Mouse (Mus musculus): ENCODE measurements around the gene Pip5k1b. TPM values are rescaled to one million over a fixed set of nuclear protein-coding genes. Genes with fewer than 3 reads are reported as not detected.

Pip5k1b gene
- total RNA-seq, 2 experiments from 2014 or later, result 24.0 to 29.8 TPM

- intact Hi-C loops (cut with DNase I), result no loop called here
- peak in 1 of 2 experiments; percentile 9 for DNase-seq (ENCODE audit: low spot score in 2 of 2)
Measured at GRCm38 (mm10) chr19:24371763-24372640, 183.7 kb downstream of the Pip5k1b start.

GRCm38 (mm10) chr19:24368419-24368818 lies 187.3 kb downstream of the Pip5k1b start:
- DNase-seq (ENCODE audit: low spot score in 2 of 2), result no peak
- intact Hi-C loops (cut with DNase I), result loop anchor here (5.0 kb wide), 1 partner anchor 41 kb away; no protein-coding TSS in a partner anchor

DNA sequence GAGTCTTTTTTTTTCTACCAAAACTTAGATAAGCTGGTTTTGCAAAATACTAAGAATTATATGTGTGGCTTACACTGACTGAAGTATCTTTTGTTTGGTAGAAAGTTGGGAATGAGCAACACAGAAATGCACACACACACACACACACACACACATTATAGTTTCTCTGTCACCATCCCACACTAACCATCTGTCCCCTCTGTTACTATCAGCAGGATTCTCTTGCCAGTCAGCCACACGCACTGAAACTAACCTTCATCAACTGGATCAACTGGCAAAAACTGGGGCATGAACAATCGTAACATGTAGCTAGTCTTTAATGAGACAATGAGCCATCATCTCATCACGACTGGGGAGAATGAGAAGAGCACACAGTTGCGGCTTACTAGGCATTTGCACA lies 187.9 kb downstream of the Pip5k1b start:
- intact Hi-C loops (cut with DNase I), result loop anchor here (5.0 kb wide), 1 partner anchor 40 kb away; no protein-coding TSS in a partner anchor
- peak in 1 of 2 experiments; percentile 9 for DNase-seq (ENCODE audit: low spot score in 2 of 2)

GRCm38 (mm10) chr19:24366747-24367146 lies 188.9 kb downstream of the Pip5k1b start:
- intact Hi-C loops (cut with DNase I), result loop anchor here (5.0 kb wide), 1 partner anchor 39 kb away; no protein-coding TSS in a partner anchor
- no peak for DNase-seq (ENCODE audit: low spot score in 2 of 2)

DNA sequence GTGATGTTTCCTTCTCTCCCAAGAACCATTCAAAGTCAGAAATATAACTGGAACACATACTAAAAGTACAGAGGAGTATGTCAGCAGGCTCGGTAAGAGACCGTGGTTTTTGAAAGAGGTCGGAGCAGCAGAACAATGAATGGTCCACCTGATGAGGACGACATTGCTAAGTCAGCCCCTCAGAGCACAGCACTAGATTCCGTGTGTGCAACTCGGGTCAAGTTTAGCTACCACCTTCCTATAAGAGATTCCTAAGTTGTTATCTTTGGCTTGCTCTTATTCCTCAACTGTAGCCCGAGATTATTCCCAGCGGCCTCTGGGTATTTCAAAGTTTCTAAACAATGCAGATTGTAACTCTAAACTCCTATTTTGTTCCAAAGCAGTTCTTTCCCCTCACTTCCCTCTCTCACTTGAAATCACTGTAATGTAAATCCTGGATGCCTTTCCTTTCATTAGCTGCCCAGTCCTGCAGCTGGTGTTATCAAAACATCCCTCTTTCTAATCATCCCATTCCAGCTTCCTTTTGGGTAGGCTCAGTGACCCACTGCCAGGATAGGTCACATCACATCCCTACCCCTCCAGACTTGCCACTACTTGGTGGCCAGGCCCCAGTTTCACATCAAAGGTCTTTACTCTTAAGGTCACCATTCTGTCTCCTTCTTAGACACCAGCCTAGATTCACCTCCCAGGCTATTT lies 192.9 kb downstream of the Pip5k1b start:
- DNase-seq (ENCODE audit: low spot score in 2 of 2), result no peak
- intact Hi-C loops (cut with DNase I), result no loop called here

GRCm38 (mm10) chr19:24359270-24359669 lies 196.4 kb downstream of the Pip5k1b start:
- intact Hi-C loops (cut with DNase I), result no loop called here
- DNase-seq (ENCODE audit: low spot score in 2 of 2), result no peak

DNA sequence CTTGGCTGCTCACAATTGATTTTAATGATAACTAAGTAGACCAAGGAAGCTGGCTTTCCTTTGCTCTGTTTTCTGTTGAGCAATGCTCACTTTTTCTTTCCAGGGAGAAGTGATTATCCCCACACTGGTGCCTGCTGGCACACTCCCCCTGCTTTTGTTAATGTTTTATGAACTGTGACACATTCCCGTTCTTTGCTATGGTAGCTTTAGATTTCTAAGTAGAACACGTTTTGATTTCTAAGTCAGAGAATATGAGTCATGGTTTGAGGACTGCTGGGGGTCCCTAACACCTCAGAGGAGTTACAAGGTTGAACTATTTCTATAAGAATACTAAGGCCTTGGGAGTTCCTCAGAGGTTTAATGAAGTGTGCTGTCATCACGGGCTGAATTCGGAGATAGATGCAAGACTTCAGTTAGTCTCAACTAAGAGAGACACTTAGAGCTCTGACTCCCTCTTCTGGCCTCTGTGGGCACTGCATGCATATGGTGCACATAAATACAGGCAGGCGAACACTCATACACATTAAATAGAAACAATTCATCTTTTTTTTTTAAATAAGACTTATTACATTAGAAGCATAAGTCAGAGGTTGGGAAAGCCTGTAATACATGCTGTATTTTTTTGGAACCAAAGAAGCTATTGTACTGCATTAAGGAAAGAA lies 203.2 kb downstream of the Pip5k1b start:
- intact Hi-C loops (cut with DNase I), result no loop called here
- DNase-seq (ENCODE audit: low spot score in 2 of 2), result no peak

DNA sequence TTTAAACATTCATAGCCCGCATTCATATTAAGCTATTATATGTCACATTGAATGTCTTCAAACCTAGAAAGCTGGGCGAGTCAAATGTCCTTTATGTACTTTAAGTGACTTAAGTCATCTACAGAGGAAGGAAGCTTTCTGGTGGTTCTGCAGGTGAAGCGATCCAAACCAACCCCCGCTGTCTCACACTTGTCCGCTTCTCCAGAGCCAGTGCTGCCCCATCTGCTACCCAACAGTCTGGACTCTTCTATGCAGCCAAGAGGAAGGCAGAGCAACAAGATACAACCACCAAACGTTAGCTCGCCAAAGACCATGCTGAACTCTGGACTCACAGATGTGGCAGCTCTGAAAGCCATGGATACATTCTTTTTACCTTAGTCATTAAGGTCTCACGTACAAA lies 211.2 kb downstream of the Pip5k1b start:
- DNase-seq (ENCODE audit: low spot score in 2 of 2), result no peak
- intact Hi-C loops (cut with DNase I), result no loop called here

DNA sequence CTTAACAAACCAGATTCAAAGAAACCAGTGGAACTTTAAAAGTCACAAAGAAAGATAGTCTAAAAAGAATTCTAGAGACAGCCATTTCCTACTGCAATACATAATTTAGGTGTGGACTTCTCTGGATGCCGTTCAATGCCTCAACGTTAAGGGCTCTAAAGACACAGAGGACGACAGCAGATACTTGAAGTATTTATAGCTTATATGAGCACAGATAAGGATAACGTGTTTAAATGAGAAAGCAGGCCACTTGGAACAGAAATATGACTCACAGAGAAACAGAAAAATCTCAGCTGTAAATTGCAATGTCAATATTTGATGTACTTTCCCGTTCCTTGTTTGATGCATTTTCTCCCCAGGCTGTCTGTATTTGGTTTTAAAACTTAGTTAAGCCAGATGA lies 212.9 kb downstream of the Pip5k1b start:
- intact Hi-C loops (cut with DNase I), result no loop called here
- no peak for DNase-seq (ENCODE audit: low spot score in 2 of 2)

DNA sequence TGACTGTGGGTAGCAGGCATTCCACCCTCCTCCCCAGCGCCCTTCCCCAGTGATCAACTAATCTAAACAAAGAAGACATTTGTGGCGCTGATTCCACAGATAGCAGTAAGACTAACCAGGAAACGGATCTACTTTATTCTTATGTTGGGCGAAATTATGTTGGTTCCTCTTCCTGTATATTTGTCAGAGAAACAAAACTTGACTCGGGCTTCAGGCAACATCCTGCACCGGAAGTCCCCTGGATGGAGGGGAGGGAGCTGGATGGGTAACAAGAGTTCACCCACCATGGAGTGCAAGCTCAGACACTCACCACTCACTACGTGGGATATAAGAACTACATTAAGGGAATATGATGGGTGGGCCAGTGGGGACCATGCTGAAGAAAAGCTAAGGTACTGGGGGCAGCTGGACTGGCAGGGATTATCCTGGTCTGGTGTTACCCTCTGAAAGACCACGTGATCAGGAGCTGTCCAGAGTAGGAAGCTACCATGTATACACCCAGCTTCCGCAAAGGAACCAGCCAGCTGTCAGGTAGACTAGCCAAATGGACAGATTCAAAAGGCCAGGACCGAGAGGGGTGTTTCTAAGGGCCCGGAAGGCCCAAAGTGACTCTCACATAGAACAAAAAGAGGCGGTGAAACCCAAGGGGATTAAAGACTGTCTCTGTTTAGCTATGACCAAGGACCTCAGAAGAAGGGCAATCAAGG lies 219.1 kb downstream of the Pip5k1b start:
- intact Hi-C loops (cut with DNase I), result no loop called here
- no peak for DNase-seq (ENCODE audit: low spot score in 2 of 2)

GRCm38 (mm10) chr19:24335611-24336343 lies 219.9 kb downstream of the Pip5k1b start:
- DNase-seq (ENCODE audit: low spot score in 2 of 2), result no peak
- intact Hi-C loops (cut with DNase I), result no loop called here

GRCm38 (mm10) chr19:24332956-24333355 lies 222.7 kb downstream of the Pip5k1b start:
- DNase-seq (ENCODE audit: low spot score in 2 of 2), result no peak
- intact Hi-C loops (cut with DNase I), result no loop called here

DNA sequence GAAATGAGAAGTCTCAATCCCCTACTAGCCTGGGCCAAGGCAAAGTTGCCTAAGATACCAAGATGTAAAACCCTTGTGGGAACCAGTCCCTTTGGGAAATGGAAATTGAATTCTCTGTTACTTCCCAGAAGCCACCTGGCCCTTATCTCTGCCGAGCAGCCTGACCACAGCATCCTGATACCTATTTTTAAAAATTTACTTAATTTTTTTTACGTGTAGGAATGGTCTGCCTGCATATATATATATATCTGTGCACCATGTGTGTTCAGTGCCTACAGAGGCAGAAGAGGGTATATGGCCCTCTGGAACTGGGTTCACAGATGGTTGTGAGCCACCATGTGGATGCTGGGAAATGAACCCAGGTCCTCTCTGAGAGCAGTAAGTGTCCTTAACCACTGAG lies 224.4 kb downstream of the Pip5k1b start:
- intact Hi-C loops (cut with DNase I), result no loop called here
- DNase-seq (ENCODE audit: low spot score in 2 of 2), result no peak

GRCm38 (mm10) chr19:24330366-24330765 lies 225.3 kb downstream of the Pip5k1b start:
- no peak for DNase-seq (ENCODE audit: low spot score in 2 of 2)
- intact Hi-C loops (cut with DNase I), result no loop called here

DNA sequence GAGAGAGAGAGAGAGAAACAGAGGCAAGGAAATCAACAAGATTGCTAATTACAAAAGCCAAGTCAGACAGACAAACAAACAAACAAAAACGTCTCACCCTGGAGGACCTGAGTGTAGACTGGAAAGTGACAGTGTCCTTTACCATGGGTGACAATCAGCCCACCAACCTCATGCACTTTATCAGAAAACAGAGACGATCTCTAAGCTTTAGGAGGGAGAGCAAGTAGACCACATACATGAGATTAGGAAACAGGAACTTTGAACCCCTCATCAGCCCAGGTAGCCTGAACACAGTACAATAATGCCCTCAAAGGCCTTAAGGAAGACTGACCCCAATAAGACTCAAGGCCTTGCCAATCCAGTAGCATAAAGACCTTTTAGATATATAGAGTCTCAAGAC lies 227.8 kb downstream of the Pip5k1b start:
- no peak for DNase-seq (ENCODE audit: low spot score in 2 of 2)
- intact Hi-C loops (cut with DNase I), result loop anchor here (5.0 kb wide), 1 partner anchor 39 kb away; no protein-coding TSS in a partner anchor

- no peak for DNase-seq (ENCODE audit: low spot score in 2 of 2)
- intact Hi-C loops (cut with DNase I), result loop anchor here (5.0 kb wide), 1 partner anchor 40 kb away; no protein-coding TSS in a partner anchor
Measured at GRCm38 (mm10) chr19:24326969-24327368, 228.7 kb downstream of the Pip5k1b start.

GRCm38 (mm10) chr19:24325692-24326091 lies 230.0 kb downstream of the Pip5k1b start:
- DNase-seq (ENCODE audit: low spot score in 2 of 2), result no peak
- intact Hi-C loops (cut with DNase I), result loop anchor here (5.0 kb wide), 1 partner anchor 42 kb away; no protein-coding TSS in a partner anchor

DNA sequence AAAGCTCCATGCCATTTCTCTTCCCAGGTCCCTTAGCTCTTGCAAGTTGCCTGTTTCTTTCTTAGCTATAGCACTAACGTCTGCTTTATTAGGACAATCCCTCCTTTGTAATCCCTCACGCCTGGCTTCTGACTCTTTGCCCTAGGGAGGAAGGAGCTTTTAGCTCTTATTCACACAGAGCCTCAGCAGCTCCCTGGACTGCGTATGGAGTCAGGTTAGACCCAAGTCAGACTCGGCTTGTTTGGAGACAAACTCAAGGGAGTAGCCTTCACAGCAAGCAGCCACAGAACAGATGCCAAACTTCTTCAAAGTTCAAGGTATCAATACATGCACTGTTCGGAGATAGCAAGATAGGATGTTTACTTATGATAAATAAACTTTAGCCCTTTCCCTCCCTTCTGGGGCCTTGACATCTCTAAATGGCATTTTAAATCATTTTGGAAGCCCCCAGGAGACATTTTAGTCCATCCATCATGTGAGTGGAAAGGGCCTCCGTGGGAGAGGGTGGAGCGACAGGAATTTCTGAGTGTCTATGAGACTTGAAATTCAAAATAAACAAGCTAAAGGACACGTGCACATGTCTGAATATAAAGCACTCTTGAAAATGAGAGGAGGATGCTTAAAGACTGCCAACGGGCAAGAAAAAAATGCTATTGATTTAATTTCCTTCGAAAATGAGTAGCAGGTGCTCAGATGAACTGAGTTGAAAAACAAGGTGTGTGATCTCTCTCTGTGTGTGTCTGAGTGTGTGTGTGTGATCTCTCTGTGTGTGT lies 231.6 kb downstream of the Pip5k1b start:
- DNase-seq (ENCODE audit: low spot score in 2 of 2), result no peak
- intact Hi-C loops (cut with DNase I), result no loop called here

Measured in left cerebral cortex, postnatal 36 days (tissue).